Mouse (Mus musculus): ENCODE data around the gene Stat6. TPM values are rescaled to one million over a fixed set of nuclear protein-coding genes. Genes with fewer than 3 reads are reported as not detected.

Stat6 gene
- total RNA-seq, 2 experiments from 2014 or later, result 16.1 to 16.6 TPM

GRCm38 (mm10) chr10:127691053-127691452, 48.3 kb downstream of the Stat6 start:
- no peak for DNase-seq
- intact Hi-C loops (cut with DNase I; ENCODE audit: low total_unique reads), result loop anchor here (10.0 kb wide), 1 partner anchor 244 kb away; no protein-coding TSS in a partner anchor

GRCm38 (mm10) chr10:127694636-127695035, 51.9 kb downstream of the Stat6 start:
- no peak for DNase-seq
- intact Hi-C loops (cut with DNase I; ENCODE audit: low total_unique reads), result loop anchor here (5.0 to 10.0 kb wide), 2 partner anchors 38 to 240 kb away; no protein-coding TSS in a partner anchor

DNA sequence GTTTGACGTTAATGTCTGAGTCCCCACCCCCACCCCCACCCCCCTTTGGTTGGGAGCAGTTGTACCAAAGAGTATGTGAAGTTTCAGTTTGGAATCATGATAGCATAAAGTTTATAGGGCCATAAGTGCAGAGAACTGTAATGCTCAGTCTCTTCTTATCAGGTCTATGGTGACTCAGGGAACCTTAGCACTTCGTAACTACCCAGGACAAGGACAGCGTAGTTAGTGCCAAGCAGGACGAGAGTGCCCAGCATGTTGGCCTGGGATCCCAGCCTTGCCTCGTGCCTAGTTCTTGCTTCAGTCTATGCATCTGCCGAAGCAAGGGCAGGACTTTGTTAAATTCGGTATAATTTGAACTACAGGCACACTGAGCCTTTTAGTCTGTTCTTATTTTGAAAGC, 53.0 kb downstream of the Stat6 start:
- intact Hi-C loops (cut with DNase I; ENCODE audit: low total_unique reads), result loop anchor here (5.0 to 10.0 kb wide), 2 partner anchors 37 to 239 kb away; no protein-coding TSS in a partner anchor
- no peak for DNase-seq

- intact Hi-C loops (cut with DNase I; ENCODE audit: low total_unique reads), result loop anchor here (5.0 to 10.0 kb wide), 2 partner anchors 33 to 236 kb away; no protein-coding TSS in a partner anchor
- no peak for DNase-seq
Observed at GRCm38 (mm10) chr10:127698966-127699365, 56.2 kb downstream of the Stat6 start.

GRCm38 (mm10) chr10:127703299-127703698, 60.5 kb downstream of the Stat6 start:
- intact Hi-C loops (cut with DNase I; ENCODE audit: low total_unique reads), result no loop called here
- no peak for DNase-seq

- intact Hi-C loops (cut with DNase I; ENCODE audit: low total_unique reads), result no loop called here
- DNase-seq, result no peak
Observed at GRCm38 (mm10) chr10:127704293-127704692, 61.5 kb downstream of the Stat6 start.

DNA sequence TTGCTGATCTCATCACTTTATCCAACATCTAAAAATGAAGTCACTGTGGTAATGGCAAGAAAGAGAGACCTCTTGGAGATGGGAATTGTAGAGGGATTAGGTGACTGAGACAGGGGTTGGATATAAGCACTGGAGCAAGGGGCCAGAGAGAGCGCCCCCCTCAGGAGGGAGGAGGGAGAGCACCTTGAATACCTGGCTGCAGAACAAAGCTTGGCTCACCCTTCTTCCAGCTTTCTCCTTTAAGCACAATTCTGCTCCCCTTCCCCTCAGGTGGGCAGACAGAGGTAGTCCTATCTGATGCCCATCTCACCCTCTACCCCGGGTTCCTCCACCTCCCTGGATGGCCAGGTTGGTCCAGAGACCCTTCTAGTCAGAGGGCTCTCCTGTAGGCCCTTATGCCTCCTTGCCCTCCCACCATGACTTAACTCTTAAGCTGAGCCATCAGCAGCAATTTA, 62.0 kb downstream of the Stat6 start, which contains the start of gene Myo1a:
TSS of gene Myo1a (plus strand) at position 405 of the 455 bp plus-strand sequence.
- DNase-seq, result no peak
- intact Hi-C loops (cut with DNase I; ENCODE audit: low total_unique reads), result no loop called here

DNA sequence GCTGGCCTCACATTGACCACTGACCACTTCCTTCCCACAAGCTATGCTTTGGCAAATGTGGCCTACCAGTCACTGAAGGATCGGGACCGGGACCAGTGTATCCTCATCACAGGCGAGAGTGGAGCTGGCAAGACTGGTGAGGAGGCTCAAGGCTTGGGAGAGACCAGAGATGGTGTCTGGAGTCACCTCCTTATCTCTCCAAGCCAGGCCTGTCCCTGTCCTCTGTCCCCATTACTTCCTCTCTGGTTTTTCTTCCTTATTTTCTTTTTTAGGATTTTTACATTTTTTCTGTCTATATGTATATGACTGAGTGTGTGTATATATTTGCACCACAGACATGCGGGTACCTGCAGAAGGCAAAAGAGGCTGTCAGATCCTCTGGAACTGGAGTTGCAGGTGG, 63.0 kb downstream of the Stat6 start:
- intact Hi-C loops (cut with DNase I; ENCODE audit: low total_unique reads), result no loop called here
- DNase-seq, result no peak

GRCm38 (mm10) chr10:127707721-127708120, 64.9 kb downstream of the Stat6 start:
- no peak for DNase-seq
- intact Hi-C loops (cut with DNase I; ENCODE audit: low total_unique reads), result no loop called here

DNA sequence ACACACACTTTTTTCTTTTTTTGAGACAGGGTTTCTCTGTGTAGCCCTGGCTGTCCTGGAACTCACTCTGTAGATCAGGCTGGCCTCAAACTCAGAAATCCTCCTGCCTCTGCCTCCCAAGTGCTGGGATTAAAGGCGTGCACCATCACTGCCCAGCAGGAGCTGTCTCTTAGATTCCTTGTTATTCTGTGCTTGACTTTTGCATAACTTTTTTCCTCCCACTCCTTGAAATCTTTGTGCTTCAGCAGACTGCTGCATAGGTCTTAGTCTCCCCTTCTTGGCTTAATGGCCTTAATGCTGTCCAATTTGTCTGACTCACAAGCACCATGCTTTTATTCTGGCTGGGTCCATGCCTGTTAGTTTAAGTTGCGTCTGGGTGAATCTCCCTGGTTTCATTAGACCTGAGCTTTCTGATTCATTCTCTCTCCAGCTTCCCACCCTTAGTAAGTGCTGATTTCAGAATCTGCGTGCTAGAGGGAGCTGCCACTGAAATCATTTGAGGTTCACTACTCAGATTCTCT, 66.1 kb downstream of the Stat6 start:
- DNase-seq, result no peak
- intact Hi-C loops (cut with DNase I; ENCODE audit: low total_unique reads), result no loop called here

DNA sequence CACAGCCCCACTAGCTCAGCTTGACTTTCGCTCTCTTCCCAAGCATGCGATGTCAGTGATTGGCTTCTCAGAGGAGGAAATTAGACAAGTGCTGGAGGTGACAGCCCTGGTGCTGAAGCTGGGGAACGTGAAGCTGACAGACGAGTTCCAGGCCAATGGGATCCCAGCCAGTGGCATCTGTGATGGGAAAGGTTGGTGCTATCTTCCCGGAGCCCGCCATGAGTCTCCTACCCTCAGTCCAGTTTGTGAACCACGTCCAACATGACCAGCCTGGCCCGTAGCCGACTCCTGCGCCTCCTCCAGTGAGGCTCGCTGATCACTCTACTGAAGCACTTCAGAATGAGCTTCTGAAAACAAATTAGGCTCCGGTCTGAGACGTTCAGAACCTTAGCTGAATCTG, 67.5 kb downstream of the Stat6 start:
- intact Hi-C loops (cut with DNase I; ENCODE audit: low total_unique reads), result no loop called here
- no peak for DNase-seq

Other genes starting within 250 kb of the Stat6 start
- 100 to 1,000 TPM; 315 to 336 TPM for gene Stac3, start 141.3 kb upstream of the Stat6 start, total RNA-seq (2021)
- gene Ndufa4l2, start 128.0 kb upstream of the Stat6 start, total RNA-seq (2021), result 10 to 100 TPM; 23.3 to 25.3 TPM
- gene Shmt2, start 120.5 kb upstream of the Stat6 start, total RNA-seq (2021), result 10 to 100 TPM; 29.4 to 33.1 TPM
- 1 to 10 TPM; 1.3 to 1.5 TPM for gene Nxph4, start 108.4 kb upstream of the Stat6 start, total RNA-seq (2021)
- gene Lrp1, start 21.8 kb upstream of the Stat6 start, total RNA-seq (2021), result 100 to 1,000 TPM in 1 of 2 experiments, 10 to 100 TPM in 1; 73.8 to 101 TPM
- gene Nemp1, start 23.9 kb downstream of the Stat6 start, total RNA-seq (2021), result 1 to 10 TPM; 2.3 to 2.7 TPM
- 1 to 10 TPM; 4.9 to 5.5 TPM for gene Nab2, start 25.6 kb downstream of the Stat6 start, total RNA-seq (2021)
- under 1 TPM; 0.18 to 0.53 TPM for gene Myo1a, start 62.2 kb downstream of the Stat6 start, total RNA-seq (2021)
- gene Tac2, start 81.5 kb downstream of the Stat6 start, total RNA-seq (2021), result not detected
- 1 to 10 TPM; 4.7 to 4.9 TPM for gene Zbtb39, start 96.6 kb downstream of the Stat6 start, total RNA-seq (2021)
- gene Gpr182, start 108.7 kb downstream of the Stat6 start, total RNA-seq (2021), result under 1 TPM; 0.47 to 0.80 TPM
- under 1 TPM in 1 of 2 experiments, not detected in 1; 0.16 TPM for gene Rdh1, start 116.7 kb downstream of the Stat6 start, total RNA-seq (2021)
- gene Rdh16f1, start 116.8 kb downstream of the Stat6 start, total RNA-seq (2021), result under 1 TPM; 0.24 to 0.51 TPM
- under 1 TPM in 1 of 2 experiments, not detected in 1; 0.24 TPM for gene Rdh9, start 133.4 kb downstream of the Stat6 start, total RNA-seq (2021)
- gene Rdh16, start 158.2 kb downstream of the Stat6 start, total RNA-seq (2021), result not detected
- gene Rdh19, start 206.9 kb downstream of the Stat6 start, total RNA-seq (2021), result not detected
- not detected for gene Rdh16f2, start 223.5 kb downstream of the Stat6 start, total RNA-seq (2021)
- gene Rdh7, start 245.8 kb downstream of the Stat6 start, total RNA-seq (2021), result not detected